Mouse (Mus musculus): ENCODE results near the gene Agbl4. TPM values are rescaled to one million over a fixed set of nuclear protein-coding genes. Genes with fewer than 3 reads are reported as not detected.
A peak's percentile ranks its signal among the peaks of the same experiment; 100 is the strongest.

Gene Agbl4
- total RNA-seq, 2 experiments from 2014 or later: 4.6 to 5.2 TPM

GRCm38 (mm10) chr4:111485189-111485588, 1087.7 kb downstream of the Agbl4 start:
- peak; percentile 67 for DNase-seq
- intact Hi-C loops (cut with DNase I): no loop called here

- no peak for DNase-seq
- intact Hi-C loops (cut with DNase I): no loop called here
These were observed 1088.7 kb downstream of the Agbl4 start for GRCm38 (mm10) chr4:111486187-111486586.

GRCm38 (mm10) chr4:111487233-111487843, 1089.9 kb downstream of the Agbl4 start:
- DNase-seq: no peak

GRCm38 (mm10) chr4:111493750-111494404, 1096.4 kb downstream of the Agbl4 start:
- DNase-seq: peak; percentile 10
- intact Hi-C loops (cut with DNase I): no loop called here

More at GRCm38 (mm10) chr4:111487233-111487843, 1089.9 kb downstream of the Agbl4 start:
- intact Hi-C loops (cut with DNase I): no loop called here

- DNase-seq: peak; percentile 82
- intact Hi-C loops (cut with DNase I): loop anchor here (2.0 kb wide), 1 partner anchor 131 kb away; no protein-coding TSS in a partner anchor
These were observed 1098.5 kb downstream of the Agbl4 start for GRCm38 (mm10) chr4:111495949-111496348.

- intact Hi-C loops (cut with DNase I): no loop called here
- DNase-seq: no peak
These were observed 1101.3 kb downstream of the Agbl4 start for GRCm38 (mm10) chr4:111498751-111499150.

GRCm38 (mm10) chr4:111501441-111501840, 1104.0 kb downstream of the Agbl4 start:
- intact Hi-C loops (cut with DNase I): no loop called here
- DNase-seq: no peak

- intact Hi-C loops (cut with DNase I): no loop called here
- DNase-seq: no peak
These were observed 1105.7 kb downstream of the Agbl4 start for GRCm38 (mm10) chr4:111502965-111503727.

GRCm38 (mm10) chr4:111504952-111505351, 1107.5 kb downstream of the Agbl4 start:
- intact Hi-C loops (cut with DNase I): no loop called here
- no peak for DNase-seq

GRCm38 (mm10) chr4:111510129-111510528, 1112.7 kb downstream of the Agbl4 start:
- intact Hi-C loops (cut with DNase I): no loop called here
- peak; percentile 8 for DNase-seq

GRCm38 (mm10) chr4:111513921-111514320, 1116.5 kb downstream of the Agbl4 start:
- intact Hi-C loops (cut with DNase I): no loop called here

GRCm38 (mm10) chr4:111516136-111516535, 1118.7 kb downstream of the Agbl4 start:
- no peak for DNase-seq
- intact Hi-C loops (cut with DNase I): no loop called here

More at GRCm38 (mm10) chr4:111513921-111514320, 1116.5 kb downstream of the Agbl4 start:
- DNase-seq: no peak

GRCm38 (mm10) chr4:111517063-111517792, 1119.8 kb downstream of the Agbl4 start:
- intact Hi-C loops (cut with DNase I): no loop called here
- no peak for DNase-seq

- intact Hi-C loops (cut with DNase I): no loop called here
- DNase-seq: no peak
These were observed 1120.7 kb downstream of the Agbl4 start for GRCm38 (mm10) chr4:111518191-111518590.

GRCm38 (mm10) chr4:111519267-111519666, 1121.8 kb downstream of the Agbl4 start:
- DNase-seq: no peak
- intact Hi-C loops (cut with DNase I): no loop called here

- intact Hi-C loops (cut with DNase I): no loop called here
- no peak for DNase-seq
These were observed 1122.5 kb downstream of the Agbl4 start for GRCm38 (mm10) chr4:111520006-111520405.

GRCm38 (mm10) chr4:111522974-111523373, 1125.5 kb downstream of the Agbl4 start:
- DNase-seq: no peak
- intact Hi-C loops (cut with DNase I): no loop called here

GRCm38 (mm10) chr4:111528961-111529360, 1131.5 kb downstream of the Agbl4 start:
- DNase-seq: no peak
- intact Hi-C loops (cut with DNase I): no loop called here

GRCm38 (mm10) chr4:111529996-111530395, 1132.5 kb downstream of the Agbl4 start:
- intact Hi-C loops (cut with DNase I): no loop called here
- no peak for DNase-seq

GRCm38 (mm10) chr4:111530537-111530936, 1133.1 kb downstream of the Agbl4 start:
- DNase-seq: no peak
- intact Hi-C loops (cut with DNase I): no loop called here

GRCm38 (mm10) chr4:111544684-111545083, 1147.2 kb downstream of the Agbl4 start:
- no peak for DNase-seq
- intact Hi-C loops (cut with DNase I): no loop called here

Measured in left cerebral cortex, postnatal 4 days (tissue).